Mouse (Mus musculus): ENCODE results near the gene Gm20662.

The Gm20662 gene

GRCm38 (mm10) chr9:108094184-108094941, 98.2 kb downstream of the Gm20662 start, which contains the start of gene Apeh:
Gene Apeh (minus strand): TSS chr9:108094606.
- DNase-seq: peak; percentile 94

Data from cerebellum, adult 9-10 months (tissue).